8 mouse cellular contexts compared by ENCODE assay signal in the genomic region with DNA sequence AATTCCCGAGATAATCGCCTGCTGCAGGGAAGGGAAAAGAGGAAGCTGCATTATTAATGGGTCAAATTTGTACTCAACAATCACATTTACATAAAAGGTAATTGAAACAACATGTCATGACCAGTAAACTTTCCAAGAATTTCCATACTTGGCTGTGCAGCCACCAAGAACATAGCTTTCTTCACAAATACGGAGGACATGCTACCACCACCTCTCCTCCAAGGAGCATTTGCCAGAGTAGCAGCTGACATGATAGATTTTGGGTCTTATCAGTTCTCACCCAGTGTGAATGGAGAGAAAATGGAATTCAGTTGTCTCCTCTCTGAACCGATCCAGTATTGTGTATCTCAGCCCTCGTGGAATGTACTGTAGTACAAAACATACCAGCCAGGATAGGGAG. TPM values are rescaled to one million over a fixed set of nuclear protein-coding genes. Genes with fewer than 3 reads are reported as not detected.
DNase-seq lines count a peak whose midpoint lies in the region; ATAC-seq and TF ChIP-seq lines count a peak whose summit lies in the region.

No protein-coding gene starts in this region.

- H3K9ac ChIP-seq in kidney, embryonic 16.5 days (replicated peaks; ENCODE audit: low read length), result peak overlapping the region; percentile 99
- H3K9ac ChIP-seq in hindbrain, postnatal 0 days (replicated peaks; ENCODE audit: low read length), result peak overlapping the region; percentile 100

- no peak for TF ChIP-seq POLR2A in myocyte (IDR thresholded peaks at IDR 0.05; ENCODE audit: insufficient read length, low read depth)

- peak overlapping the region; percentile 89 for H3ac ChIP-seq in myocyte (ENCODE audit: control insufficient read depth, insufficient read length)

- H3K27me3 ChIP-seq in kidney, embryonic 16.5 days (ENCODE audit: insufficient read depth, low read length), result no peaks in the 10 kb centered on the region
- H3K27me3 ChIP-seq in hindbrain, postnatal 0 days (ENCODE audit: insufficient read depth, low read length), result no peaks in the 10 kb centered on the region
- no peaks in the 10 kb centered on the region for H3K27me3 ChIP-seq in myocyte (ENCODE audit: control insufficient read depth, insufficient read depth, insufficient read length)

- no peak for DNase-seq in kidney, postnatal 36 days
- DNase-seq in c-Kit-negative CD71-positive TER-119-positive erythroid progenitor cells, embryonic 14.5 days (ENCODE audit: low read depth, low spot score), result peak; percentile 40
- DNase-seq in hindbrain, postnatal 0 days (ENCODE audit: low spot score), result no peak
- no peak for DNase-seq in lung, postnatal 36 days
- DNase-seq in right cerebral cortex, postnatal 36 days (ENCODE audit: low spot score in 2 of 2), result no peak

- WGBS in kidney, embryonic 16.5 days, result 8% methylated on average over 5 of the region's 5 CpGs
- 12% methylated on average over 5 of the region's 5 CpGs for WGBS in hindbrain, postnatal 0 days

- H3K79me2 ChIP-seq in myocyte (ENCODE audit: control insufficient read depth, insufficient read depth), result peaks cover 61% of the 10 kb centered on the region

- peak overlapping the region; percentile 95 for H3K4me3 ChIP-seq in kidney, embryonic 16.5 days (ENCODE audit: low read length)
- H3K4me3 ChIP-seq in hindbrain, postnatal 0 days (ENCODE audit: low read length), result peak overlapping the region; percentile 100
- H3K4me3 ChIP-seq in myocyte, result peak overlapping the region; percentile 45

- H3K9me3 ChIP-seq in kidney, embryonic 16.5 days (ENCODE audit: low read length), result no peaks in the 10 kb centered on the region
- H3K9me3 ChIP-seq in hindbrain, postnatal 0 days (ENCODE audit: low read length), result no peaks in the 10 kb centered on the region

- ATAC-seq in kidney, embryonic 16.5 days (ENCODE audit: low FRiP score, low TSS enrichment), result no peak
- ATAC-seq in hindbrain, postnatal 0 days, result no peak
- ATAC-seq in granulocyte monocyte progenitor cell, adult 5-6 weeks (replicated peaks; ENCODE audit: poor library complexity, severe bottlenecking), result no peak

- TF ChIP-seq CTCF in hindbrain, postnatal 0 days (IDR thresholded peaks at IDR 0.05; ENCODE audit: low read depth), result no peak

- H3K27ac ChIP-seq in kidney, embryonic 16.5 days (ENCODE audit: low read length), result peak overlapping the region; percentile 97
- H3K27ac ChIP-seq in hindbrain, postnatal 0 days, result peak overlapping the region; percentile 99; the same call in 1 of the 2 replicates

- no peaks in the 10 kb centered on the region for H3K36me3 ChIP-seq in kidney, embryonic 16.5 days (ENCODE audit: insufficient read depth, low read length)
- no peaks in the 10 kb centered on the region for H3K36me3 ChIP-seq in hindbrain, postnatal 0 days (ENCODE audit: insufficient read depth, low read length)
- H3K36me3 ChIP-seq in myocyte (ENCODE audit: control insufficient read depth, insufficient read depth), result no peaks in the 10 kb centered on the region

- peaks cover 24% of the 10 kb centered on the region for H3K4me1 ChIP-seq in kidney, embryonic 16.5 days (ENCODE audit: insufficient read depth, low read length)
- peaks cover 14% of the 10 kb centered on the region for H3K4me1 ChIP-seq in hindbrain, postnatal 0 days (ENCODE audit: insufficient read depth, low read length)

- peak overlapping the region; percentile 64 for H3K4me2 ChIP-seq in kidney, embryonic 16.5 days (replicated peaks; ENCODE audit: low read depth, low read length)
- peak overlapping the region; percentile 89 for H3K4me2 ChIP-seq in hindbrain, postnatal 0 days (ENCODE audit: low read depth, low read length)
- peak overlapping the region; percentile 96 for H3K4me2 ChIP-seq in myocyte (ENCODE audit: low read depth)

TF ChIP-seq in myocyte, 11 proteins besides CTCF, POLR2A, EP300 and RAD21:
- TF ChIP-seq POLR2AphosphoS2 (IDR thresholded peaks at IDR 0.05; ENCODE audit: insufficient read length, low read depth) (no peak), MYOD1 (IDR thresholded peaks at IDR 0.05; ENCODE audit: control insufficient read depth in 1 of 3, insufficient read length in 2 of 3, low read depth in 2 of 3) (no peak), TCF3 (IDR thresholded peaks at IDR 0.05; ENCODE audit: insufficient read length, low read depth) (no peak), E2F4 (IDR thresholded peaks at IDR 0.05; ENCODE audit: insufficient read depth) (no peak), TCF12 (IDR thresholded peaks at IDR 0.05; ENCODE audit: insufficient read depth, poor library complexity, severe bottlenecking) (no peak), SRF (IDR thresholded peaks at IDR 0.05; ENCODE audit: control insufficient read depth, insufficient read length, low read depth) (no peak), MYOG (IDR thresholded peaks at IDR 0.05; ENCODE audit: control insufficient read depth in 1 of 3, insufficient read depth in 1 of 3, insufficient read length in 2 of 3, low read depth in 2 of 3) (no peak), REST (IDR thresholded peaks at IDR 0.05; ENCODE audit: insufficient read depth, insufficient read length) (no peak), CEBPB (IDR thresholded peaks at IDR 0.05; ENCODE audit: insufficient read depth, poor library complexity, severe bottlenecking) (no peak), USF1 (IDR thresholded peaks at IDR 0.05; ENCODE audit: low read depth) (no peak), MAX (IDR thresholded peaks at IDR 0.05; ENCODE audit: low read depth) (no peak)
TF ChIP-seq in myocyte: peak in this region for 0.

RNA-seq across cellular contexts. Expression of gene Rab14, which starts 1.4 kb away (rescaled TPM):
- 309 and 365 TPM in 2 replicates for polyA plus RNA-seq in kidney, embryonic 16.5 days (2015; fragmentation: Nextera tagmentation; extraction: Ambion mirVana)
- total RNA-seq in hindbrain, postnatal 0 days (2014; rRNA removed), result 65.2 and 79.8 TPM in 2 replicates
- 495 and 511 TPM in 2 replicates for polyA plus RNA-seq in hindbrain, postnatal 0 days (2015; fragmentation: Nextera tagmentation; extraction: Ambion mirVana)
- polyA plus RNA-seq in myocyte (2012; fragmentation: generic; extraction: Trizol), result 102 TPM
- 102 and 118 TPM in 2 replicates for total RNA-seq in granulocyte monocyte progenitor cell, adult 5-6 weeks (2014; fragmentation: Nextera tagmentation)
- total RNA-seq in granulocyte monocyte progenitor cell, adult 5-6 weeks (2017), result 102 and 136 TPM in 2 replicates

RNA-seq across cellular contexts. Expression of gene Gsn, which starts 56.6 kb away (rescaled TPM):
- polyA plus RNA-seq in kidney, embryonic 16.5 days (2015; fragmentation: Nextera tagmentation; extraction: Ambion mirVana), result 149 and 165 TPM in 2 replicates
- total RNA-seq in hindbrain, postnatal 0 days (2014; rRNA removed), result 35.4 and 50.1 TPM in 2 replicates
- 33.8 and 39.4 TPM in 2 replicates for polyA plus RNA-seq in hindbrain, postnatal 0 days (2015; fragmentation: Nextera tagmentation; extraction: Ambion mirVana)
- polyA plus RNA-seq in myocyte (2012; fragmentation: generic; extraction: Trizol), result 282 TPM
- total RNA-seq in granulocyte monocyte progenitor cell, adult 5-6 weeks (2014; fragmentation: Nextera tagmentation), result 3.7 and 7.8 TPM in 2 replicates
- 8.4 and 10.0 TPM in 2 replicates for total RNA-seq in granulocyte monocyte progenitor cell, adult 5-6 weeks (2017)

Comparison
In these comparisons a context has a peak if more than half of its experiments do, and no peak if none do; other contexts are left out.
1. H3K4me3 ChIP-seq: peak in every context shown above with its lines; median percentile 100 in hindbrain, postnatal 0 days; 95 in kidney, embryonic 16.5 days; 45 in myocyte.